Mouse (Mus musculus) right cerebral cortex, adult 18-20 months (tissue): ENCODE data around the gene Mpp4.

ENCODE experiments used
- DNase-seq: peaks from one replicate; pipeline ENCODE4 v3.0.0; 2022; ENCODE audit warnings: mixed read lengths

Mpp4 gene

DNA sequence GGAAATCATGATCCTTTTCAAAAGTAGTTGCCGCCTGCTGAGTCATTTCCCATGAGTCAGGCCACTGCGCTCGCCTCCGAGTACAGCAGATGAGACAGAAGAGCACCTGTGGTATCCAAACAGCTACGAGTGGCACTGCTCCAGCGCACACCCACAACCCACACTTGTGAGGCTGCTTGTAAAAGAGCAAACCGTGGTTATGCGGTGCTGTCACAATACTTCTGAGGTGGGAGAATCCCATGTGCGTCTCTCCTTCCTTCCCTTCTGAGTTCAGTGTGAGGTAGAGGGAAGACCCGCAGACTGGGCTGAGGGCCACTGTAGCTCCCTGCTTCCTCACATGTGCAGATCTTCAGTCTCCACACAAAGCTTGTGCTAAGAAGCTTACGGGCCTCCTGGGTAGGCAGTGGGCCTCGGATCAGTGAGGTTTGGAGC, at the start of gene Mpp4:
TSS of gene Mpp4 (minus strand) at position 360 of the 432 bp plus-strand sequence.
- DNase-seq = peak; percentile 91

DNA sequence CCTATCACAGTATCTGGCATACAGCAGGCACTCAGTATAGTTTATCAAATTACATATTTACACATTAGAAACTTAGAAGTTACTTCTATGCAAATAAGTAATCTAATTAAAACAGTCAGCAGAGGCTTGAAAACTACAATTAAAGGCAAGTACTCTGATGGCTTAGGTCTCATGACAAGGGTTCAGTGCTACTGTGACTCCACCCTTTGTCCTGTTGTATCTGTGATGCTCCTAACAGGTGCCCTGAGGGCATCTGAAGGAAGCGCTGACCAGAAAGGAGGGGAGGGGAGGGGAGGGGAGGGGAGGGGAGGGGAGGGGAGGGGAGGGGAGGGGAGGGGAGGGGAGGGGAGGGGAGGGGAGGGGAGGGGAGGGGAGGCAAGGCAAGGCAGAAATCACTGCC, 49.8 kb upstream of the Mpp4 start:
- no peak for DNase-seq

DNA sequence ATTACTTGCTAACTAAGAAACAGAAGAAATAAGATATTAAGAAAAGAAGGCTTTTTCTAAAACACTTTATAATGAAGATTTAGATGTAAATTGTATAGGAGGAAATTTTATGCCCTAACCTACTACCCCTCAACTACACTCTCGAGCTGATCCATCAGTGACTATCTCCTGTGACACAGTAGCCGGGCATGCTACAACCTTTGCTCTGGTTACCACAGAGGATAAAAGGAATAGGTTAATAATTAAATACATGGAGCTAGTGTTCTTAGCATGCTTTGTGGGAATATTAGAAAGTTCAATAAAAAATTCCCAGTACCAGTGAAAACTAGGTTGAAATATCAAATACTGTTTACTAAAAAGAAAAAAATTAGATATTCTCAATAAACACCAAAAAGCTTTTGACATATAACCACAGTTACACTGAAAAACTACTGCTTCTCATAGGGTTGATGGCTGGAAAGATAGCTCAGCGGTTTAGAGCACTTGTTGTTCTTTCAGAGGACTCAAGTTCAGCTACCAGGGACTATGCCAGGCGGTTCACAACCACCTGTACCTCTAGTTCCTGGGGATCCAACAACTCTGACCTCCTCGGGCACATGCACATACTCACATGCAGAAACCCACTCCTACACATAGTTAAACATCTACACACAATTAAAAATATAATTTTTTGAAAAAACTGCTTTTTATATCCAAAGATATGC, 49.0 kb upstream of the Mpp4 start:
- DNase-seq = no peak

DNA sequence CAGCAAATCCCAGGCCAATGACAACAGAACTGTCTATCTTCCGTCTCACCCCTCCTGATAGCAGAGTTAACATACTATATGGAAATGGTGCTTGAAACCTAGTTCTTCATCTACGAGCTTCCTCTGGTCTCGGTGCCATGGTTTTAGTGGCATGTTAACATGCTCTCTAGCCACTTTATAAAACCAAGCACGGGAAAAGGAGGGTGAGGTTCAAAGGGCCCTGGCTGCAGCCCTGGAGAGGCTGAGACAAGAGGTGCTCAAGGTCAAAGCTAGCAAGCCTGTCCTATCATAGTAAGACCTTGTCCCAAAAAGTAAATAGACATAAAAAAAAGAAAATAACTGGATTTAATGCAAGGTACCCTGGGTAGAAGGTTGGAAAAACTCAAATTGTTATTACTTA, 48.5 kb upstream of the Mpp4 start:
- DNase-seq = no peak

DNA sequence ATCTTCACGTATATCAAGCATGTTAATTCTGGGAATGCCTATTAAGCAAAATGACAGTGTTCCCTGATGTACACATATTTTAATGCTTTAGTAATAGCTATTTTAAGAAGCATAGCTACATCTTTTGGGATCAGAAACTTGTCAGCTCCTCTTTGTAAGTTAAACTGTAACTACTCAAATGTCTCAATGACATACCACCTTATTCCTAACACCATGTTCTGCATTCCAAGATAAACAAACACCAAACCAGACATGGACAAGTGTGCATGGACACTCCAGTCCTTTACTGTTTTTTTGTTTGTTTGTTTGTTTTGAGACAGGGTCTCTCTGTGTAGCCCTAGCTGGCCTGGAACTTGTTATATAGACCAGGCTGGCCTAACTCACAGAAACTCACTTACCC, 45.1 kb upstream of the Mpp4 start:
- DNase-seq = no peak

DNA sequence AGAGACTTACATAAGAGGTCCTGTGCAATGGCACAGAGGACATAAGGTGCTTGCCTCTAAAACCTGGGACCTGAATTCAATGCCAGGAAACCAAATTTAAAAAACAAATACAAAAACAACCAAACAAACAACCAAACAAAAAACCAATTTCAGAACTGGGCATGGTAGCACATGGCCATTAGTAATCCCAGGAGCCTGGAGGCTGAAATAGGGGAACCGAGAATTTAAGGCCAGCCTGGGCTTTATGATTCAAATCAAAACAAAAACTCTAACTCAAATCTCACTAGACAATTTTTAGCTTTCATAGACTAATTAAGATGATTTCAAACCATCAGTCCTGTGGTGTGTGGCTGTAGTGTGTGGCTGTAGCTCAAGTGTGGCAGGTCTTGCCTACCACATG, 41.3 kb upstream of the Mpp4 start:
- no peak for DNase-seq

DNA sequence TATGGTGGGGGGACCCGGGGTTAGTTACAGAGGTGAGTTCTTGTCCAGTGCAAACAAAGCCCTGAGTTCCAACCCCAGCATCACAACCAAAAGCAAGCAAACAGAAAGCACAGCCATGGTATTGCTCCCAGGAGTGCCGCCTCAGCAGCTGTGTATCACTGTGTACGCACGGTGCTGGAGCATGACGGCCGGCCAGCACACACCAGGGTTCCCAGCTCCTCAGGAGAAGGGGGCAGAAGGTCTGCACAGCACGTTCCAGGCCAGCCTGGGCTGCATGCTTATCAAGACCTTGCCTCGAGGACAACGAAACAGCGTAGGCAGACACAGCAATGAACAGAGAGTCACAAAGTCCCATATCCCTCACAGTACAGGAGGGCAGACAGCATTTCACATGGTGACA, 39.2 kb upstream of the Mpp4 start:
- no peak for DNase-seq

DNA sequence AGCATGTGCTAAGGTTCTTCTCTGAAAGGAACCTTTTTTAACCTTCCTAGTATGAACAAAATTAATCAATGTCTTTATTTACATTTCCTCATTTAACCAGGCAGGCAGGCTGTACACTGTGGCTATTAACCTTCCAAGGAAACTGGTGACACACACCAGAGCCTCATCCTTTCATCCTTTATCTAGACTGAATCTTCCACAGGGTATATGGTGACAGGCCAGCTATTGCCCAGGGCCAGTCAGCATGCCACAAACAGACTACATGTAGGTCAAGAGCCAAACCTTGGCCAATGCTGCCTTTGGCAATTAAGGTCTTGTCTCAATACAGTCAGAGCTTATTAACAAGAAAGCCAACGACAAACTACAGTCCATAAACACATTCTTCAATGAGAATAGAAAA, 38.4 kb upstream of the Mpp4 start:
- no peak for DNase-seq

DNA sequence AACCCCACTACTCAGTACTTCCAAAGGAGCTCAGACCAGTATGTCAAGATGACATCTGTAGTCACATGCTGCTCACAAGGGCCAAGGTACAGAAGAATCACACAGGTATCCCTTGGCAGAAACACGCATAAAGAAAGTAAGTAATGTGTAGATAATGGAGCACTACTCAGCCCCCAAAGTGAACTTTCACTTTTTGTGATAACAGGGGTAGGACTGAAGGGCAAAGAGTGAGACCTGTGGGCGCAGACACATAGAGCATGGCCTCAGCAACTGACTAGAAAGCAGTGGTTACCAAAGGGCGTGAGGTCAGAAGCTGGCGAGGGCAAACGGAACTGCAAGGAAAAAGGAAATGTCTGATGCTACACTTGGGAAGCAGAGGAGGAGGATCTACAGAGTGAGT, 37.8 kb upstream of the Mpp4 start:
- DNase-seq = no peak

DNA sequence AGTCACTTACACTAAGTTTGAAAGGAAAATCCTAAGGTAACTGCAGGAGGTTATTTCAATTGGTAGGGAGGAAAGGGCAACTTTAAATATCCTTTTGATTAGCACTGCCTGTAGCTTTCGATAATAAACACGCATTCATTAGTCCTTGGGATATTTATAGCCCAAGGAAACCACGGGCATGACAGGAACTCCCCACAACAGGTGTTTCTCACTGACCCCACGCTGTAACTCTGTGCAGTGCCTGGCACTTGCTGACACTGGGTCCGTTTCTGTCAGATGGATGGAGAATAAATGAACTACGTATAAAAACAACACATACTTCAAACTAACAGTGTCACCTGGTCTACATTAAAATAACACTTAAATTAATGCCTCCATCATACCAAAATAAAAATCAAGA, 31.8 kb upstream of the Mpp4 start:
- no peak for DNase-seq

DNA sequence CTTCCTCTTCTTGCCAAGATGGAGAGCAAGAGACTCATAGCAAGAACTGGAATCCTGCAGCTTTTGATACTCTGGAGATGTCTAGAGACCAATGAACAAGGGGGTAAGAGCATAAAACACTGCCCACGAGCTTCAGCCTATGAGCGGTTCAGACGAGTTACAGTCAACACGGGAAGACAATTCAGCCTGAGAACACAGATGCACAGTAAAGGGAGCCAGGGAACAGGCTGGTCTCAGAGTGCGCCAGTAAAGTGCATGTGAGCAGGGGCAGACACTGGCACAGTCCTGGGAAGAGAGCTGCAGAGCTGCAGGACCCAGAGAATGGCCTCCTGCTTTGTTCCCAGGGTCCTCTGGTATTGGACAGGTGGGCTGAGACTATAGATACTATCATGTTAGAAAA, 24.6 kb upstream of the Mpp4 start:
- DNase-seq = no peak

DNA sequence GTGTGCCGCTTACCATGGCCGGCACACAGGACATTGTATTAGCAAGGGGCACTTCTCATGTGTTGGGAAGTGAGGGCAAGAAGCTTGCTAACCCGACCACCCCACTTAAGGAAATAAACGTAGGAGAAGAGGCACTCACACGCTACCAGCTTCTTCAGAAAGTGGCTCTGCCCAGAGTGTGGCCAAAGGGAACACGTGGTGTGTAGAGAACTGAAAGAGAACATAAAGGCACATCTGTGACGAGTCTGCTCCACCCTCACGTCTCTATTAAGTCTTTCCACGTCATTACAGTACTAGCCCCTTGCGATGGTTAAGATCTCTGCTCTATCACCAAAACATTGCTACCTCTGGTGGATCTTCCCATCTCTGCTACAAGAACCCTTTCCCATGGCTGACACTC, 23.1 kb upstream of the Mpp4 start:
- no peak for DNase-seq

DNA sequence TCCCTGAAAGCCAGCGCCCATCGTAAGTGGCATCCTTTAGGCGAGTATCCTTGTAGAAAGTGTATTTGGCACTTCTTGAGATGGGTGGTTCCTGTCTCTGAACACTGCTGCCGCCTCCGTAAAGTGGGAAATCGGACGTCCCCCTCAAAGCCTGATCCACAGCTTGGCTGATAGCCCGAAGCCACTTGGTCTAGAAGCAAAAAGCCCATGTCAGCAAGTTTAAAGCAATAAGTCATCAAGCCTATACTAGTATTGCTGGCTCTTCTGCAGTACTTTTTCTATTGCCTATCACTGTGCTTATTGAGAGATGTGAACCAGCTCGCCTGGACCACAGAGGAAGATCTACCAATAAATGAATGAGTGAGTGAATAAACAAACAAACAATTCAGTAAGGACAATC, 22.2 kb upstream of the Mpp4 start:
- no peak for DNase-seq

DNA sequence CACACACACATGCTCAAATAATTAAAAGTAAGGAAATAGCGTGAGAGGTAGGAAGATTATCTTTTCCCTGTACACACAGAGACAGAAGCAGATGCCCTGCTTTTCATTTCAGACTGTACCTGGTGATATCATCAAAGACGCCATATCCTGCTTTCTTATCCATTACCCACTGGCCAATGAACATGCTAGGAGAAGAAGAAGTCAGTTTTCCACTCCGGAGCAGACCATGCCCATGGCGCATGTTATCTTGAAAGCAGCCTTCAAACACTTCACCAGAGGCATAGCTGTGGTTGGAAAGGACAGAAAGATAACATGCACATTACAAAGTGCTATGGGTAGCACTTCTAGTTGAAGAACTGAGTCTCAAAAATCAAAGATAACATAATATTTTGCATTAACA, 19.9 kb upstream of the Mpp4 start:
- DNase-seq = no peak

DNA sequence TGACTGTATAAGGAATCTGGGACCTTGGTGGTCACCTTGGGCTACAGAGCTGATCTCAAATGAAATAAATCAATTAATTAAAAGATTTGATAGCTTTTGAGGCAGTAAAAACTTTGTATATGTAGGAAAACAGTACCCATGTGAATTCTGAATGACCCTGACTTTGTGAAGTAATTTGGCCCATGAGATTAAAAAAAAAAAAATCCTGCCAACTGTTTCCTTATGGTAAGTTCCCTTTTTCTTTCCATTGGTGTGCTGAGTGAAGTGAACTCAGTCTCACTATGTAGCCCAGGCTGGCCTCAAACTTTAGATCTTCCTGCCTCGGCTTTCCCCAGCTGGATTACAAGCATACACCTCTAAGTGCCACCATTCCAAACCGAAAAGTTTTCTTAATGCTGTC, 19.2 kb upstream of the Mpp4 start:
- DNase-seq = no peak

DNA sequence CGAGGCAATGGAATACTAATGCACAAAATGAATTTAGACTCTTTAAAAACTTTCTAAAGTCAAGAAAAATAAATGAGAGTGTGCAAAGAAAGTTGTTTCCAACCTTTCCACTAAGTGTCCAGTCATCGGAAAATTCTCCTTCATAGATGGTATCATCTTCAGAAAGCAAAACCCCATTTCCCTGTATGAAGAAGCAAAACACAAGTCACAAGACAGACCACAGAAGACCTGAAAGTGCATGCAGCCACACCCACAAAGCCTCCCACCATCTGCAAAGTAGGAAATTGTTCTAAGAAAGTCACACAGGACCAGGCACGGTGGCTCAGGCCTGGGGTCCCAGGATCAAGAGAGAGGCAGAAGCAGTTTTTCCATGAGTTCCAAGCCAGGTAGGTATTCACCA, 16.8 kb upstream of the Mpp4 start:
- no peak for DNase-seq

DNA sequence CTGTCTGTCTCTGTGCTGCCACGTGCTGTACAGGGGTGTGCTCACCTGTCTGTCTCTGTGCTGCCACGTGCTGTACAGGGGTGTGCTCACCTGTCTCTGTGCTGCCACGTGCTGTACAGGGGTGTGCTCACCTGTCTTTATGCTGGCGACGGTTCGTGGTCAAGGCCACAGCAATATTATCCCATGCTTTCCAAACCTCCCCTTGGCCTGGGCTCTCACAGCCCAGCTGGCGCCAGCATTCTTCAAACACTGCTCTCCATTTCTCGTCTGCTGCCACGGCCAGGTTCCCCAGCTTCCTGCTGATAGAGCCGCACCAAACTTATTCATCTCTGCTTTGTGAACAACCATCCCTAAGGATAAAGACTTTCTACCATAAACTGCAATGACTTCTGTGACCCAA, 15.2 kb upstream of the Mpp4 start:
- no peak for DNase-seq

DNA sequence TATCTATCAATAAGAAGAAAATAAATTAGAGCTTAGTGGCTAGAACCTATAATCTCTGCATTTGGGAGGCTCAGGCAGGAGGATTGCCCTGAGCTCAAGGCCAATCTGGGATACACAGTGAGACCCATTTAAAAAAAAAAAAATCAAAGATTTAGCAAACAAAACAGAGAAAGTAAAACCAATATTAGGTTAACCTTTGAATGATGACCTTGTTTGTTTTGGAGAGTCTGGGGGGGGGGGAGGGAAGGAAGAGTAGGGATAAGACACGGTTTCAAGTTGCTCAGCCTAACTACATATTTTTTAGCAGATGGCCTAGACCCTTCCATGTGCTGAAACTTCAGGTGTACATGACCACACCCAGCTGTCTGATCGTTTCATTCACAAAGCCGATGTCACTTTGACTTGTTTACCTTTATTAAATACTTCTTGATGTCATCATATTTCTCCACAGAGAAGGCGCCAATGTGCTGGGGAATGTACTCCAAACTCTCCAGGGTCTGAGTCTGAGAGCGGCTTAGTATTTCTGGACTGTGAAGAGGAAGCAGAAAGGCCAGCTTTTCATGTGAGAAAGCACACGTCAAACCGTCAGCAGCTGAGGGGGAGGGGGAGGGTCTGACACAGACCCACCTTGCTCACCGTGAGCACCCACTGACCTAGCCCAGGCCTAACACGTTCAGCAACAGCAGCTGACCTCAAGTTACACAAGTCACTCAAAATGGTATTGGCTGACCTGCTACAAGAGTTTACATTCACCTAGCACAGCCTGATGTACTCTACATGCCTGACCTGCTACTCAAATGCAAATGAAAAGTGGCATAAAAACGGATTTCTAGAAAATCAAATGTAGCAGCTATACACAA, 11.6 kb upstream of the Mpp4 start:
- no peak for DNase-seq

DNA sequence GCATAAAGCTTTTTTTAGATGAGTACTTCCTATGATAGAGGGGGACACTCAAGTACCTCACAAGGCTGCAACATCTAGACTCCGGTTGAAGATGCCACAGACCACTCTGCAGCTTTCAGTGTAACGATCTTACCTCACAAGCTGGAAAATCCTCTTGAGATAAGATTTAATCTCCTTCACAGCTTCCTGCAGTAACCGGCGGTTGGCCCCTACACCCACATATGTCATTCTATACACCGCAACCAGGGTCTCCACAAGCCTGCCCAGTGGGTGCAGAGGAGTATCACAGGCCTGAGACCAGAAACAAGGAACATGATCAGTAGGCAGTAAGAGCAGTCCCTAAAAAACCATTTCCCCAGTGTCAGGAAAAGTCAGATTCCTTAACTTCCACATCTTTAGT, 9.8 kb upstream of the Mpp4 start:
- DNase-seq = no peak

DNA sequence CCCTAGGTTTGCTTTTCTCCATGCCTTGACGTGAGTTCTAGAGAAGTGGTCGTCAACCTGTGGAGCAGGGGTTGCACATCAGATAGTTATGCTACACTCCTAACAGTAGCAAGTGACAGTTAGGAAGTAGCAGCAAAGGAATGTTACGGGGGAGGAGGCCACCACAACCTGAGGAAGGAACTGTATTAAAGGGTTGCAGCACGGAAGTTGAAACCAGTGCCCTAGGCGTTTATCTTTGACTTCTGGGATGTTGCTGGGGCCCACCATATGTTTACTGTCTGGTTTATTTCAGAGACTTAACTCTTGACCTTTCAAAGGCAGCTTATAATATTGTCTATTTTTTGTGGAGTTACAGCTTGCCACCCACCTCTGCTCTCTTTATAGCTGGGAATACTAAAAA, 8.7 kb upstream of the Mpp4 start:
- DNase-seq = no peak

DNA sequence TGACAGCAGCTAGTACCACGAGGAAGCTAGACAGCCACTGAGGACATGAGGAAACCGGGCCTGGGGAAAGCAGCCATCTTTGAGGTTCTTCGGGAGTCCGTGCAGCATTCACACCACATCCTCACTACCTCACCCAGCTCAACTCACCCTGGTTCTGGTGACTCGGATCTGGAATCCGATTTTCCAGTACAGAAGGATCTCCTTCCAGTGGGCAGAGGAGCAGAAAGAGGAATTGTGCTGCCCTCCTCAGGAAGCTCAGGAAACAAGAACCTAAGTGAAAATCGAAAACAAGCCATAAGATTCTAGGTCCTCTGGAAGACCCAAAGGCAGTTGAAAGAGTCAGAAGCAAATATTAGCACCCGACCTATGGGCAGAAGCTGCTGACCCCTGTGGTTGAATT, 7.1 kb upstream of the Mpp4 start:
- DNase-seq = no peak

DNA sequence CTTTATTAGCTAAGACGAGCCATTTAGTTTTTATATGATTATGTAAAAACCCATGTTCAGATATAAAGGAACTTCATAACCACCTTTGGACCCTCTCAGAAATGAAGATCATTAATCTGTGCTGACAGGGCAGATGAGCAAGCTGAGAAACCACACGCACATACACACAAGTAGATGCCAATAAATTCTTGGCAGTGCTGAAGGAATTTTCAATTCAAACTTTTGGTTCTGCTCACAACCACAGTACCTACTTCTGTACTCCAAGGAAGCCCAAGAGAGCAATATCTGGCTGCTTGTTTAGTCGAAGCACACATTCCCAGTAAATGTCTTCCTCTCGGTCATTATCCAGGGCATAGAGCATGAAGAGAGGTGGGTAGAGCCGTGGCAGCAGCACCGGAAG, 6.4 kb upstream of the Mpp4 start:
- DNase-seq = no peak

DNA sequence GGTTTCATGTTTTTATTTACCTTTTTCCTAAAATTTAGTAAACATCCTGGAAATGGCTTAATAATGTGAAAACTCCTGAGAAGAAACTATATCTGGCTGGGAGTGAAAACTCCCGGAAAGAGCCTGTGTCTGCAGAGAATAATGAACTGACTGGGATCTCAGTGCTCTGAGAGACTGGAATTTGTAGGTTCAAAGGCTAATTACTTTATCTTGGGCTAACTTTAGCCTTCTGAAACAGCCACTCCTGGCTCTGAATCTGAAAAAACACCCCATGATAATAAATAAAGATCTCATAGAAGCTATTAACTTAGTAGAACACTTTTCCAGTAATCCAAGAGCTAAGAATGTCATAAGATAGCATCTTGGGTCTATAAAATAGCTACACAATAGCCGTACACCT, 5.4 kb upstream of the Mpp4 start:
- DNase-seq = no peak

DNA sequence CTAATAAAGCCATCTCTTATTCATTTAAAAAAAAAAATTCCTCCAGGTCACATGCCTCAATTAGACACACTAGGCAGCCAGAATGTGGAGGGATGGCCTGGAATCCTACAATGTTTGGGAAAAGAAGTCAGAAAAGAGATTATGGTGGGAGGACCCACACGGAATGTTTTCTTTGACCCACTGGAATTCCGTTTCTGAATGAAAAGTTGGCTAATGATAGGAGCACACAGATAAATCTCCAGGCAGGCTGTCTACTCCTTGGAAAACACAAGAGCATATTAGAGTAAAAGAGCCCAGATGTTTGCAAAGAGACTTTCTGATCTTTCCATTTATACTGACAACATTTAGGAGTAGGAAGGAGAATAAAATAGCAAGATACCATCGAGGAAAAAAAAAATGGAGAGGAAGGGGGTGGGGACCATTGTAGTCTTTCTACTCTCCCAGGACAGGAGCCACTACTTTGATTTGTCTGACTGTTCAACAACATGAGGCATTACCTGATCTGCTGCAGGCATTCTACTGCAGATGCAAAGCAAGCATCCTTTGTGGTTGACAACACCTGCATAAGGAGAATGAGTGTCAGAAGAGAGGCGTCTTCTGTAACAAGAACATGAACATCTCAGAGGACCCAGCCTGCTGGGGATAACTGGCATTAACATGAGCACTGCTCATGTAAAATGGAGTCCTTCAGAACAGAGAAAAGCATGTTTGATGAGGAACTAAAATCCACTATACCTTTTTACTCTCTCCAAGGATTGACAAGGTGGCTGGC, 4.7 kb upstream of the Mpp4 start:
- no peak for DNase-seq
